Mouse (Mus musculus) cerebellum, adult 9-10 months (tissue): Measurements from ENCODE around the gene Magi1.

Source experiments
- DNase-seq: peaks from one replicate; pipeline ENCODE4 v3.0.0; 2022

Magi1 gene

GRCm38 (mm10) chr6:94200910-94201309, 82.8 kb downstream of the Magi1 start:
- DNase-seq = no peak

GRCm38 (mm10) chr6:94199696-94200095, 84.0 kb downstream of the Magi1 start:
- no peak for DNase-seq

DNA sequence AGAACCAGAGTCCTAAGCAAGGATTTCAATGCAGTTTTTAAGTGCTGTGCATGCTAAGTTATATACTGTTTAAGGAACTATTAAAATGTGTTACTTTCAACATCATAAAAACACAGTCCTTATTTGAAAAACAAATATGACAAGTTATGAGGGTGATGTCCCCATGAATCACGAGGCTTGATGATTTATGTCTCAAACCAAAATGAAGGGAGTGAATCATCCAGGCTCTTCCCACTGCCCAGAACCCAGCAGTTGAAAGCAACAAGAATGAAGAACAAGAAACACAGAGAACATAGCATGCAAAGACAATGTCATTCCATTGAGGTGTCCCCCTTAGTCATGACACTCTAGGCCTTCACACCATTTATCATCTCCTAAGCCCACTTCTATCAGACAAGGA, 85.9 kb downstream of the Magi1 start:
- no peak for DNase-seq

- no peak for DNase-seq
Observed at GRCm38 (mm10) chr6:94195303-94195911, 88.3 kb downstream of the Magi1 start.

DNA sequence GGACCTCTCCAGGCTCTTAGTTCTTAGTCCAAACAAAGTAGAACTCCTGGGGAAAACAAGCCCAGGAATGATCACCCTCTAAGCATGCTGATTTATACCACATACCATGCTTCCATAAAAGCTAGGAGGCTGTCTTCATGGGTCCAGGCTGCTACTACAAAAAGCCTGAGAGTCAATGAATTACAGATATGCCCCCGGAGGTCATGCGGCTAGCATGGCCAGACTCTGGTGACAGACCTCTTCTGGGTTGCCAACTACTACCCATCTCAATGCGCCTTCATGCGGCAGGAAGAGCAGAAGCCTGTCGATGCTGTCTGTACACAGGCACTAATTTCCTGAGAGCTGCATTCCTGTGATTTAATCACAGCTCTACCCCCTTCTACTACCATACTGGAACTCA, 92.9 kb downstream of the Magi1 start:
- DNase-seq = no peak

- DNase-seq = no peak
Observed at GRCm38 (mm10) chr6:94189379-94189778, 94.3 kb downstream of the Magi1 start.

DNA sequence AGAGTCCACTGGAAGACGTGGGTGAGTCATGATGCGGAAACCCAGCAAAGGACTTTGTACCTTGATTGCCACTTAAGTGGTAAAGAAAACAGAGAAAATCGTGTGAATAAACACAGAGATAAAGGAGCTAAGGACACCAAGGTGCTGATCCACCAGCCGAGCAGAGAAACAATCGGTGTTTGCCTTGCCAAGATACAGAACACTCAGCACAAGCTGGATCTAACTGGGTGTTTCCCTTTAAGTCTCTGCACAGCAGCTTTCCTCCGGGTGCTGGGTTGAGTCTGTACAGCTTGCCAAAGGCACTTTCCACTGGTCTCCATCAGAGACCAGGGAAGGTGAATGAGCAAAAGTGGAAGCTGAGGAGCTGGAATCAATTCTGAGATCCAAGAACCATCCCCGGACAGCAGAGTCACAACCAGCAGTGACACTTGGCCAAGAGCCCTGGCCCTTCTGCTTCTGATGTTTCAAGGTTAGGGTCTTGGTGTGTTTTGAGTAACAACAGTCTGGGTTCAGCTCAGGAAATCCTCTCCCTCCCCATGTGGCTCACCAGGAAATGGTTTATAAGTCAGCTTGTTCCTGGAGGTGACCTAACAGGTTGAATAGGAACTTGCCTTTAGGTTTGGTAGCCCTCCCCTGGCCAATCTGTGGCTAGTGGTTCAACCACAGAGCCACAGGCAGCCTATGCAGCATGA, 96.9 kb downstream of the Magi1 start:
- no peak for DNase-seq

DNA sequence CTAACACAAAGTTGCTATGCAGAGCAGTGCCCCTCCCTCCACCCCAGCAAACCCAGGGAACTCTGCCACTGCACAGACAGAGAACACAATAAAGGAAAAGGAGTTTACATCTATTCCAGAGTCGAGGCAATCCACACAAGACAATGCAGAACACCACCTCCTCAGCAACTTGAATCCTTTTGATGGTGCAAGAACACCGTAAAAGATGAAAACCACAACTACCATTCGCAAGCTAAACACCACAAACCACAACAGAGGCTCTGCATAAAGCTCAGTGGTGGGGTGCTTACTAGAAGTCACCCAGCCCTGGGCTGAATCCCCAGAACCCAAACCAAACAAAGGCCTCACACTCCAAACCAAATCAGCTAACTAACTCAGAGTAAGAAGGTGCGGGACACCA, 99.4 kb downstream of the Magi1 start:
- no peak for DNase-seq

- peak; percentile 64 for DNase-seq
Observed at GRCm38 (mm10) chr6:94183354-94183851, 100.3 kb downstream of the Magi1 start.

DNA sequence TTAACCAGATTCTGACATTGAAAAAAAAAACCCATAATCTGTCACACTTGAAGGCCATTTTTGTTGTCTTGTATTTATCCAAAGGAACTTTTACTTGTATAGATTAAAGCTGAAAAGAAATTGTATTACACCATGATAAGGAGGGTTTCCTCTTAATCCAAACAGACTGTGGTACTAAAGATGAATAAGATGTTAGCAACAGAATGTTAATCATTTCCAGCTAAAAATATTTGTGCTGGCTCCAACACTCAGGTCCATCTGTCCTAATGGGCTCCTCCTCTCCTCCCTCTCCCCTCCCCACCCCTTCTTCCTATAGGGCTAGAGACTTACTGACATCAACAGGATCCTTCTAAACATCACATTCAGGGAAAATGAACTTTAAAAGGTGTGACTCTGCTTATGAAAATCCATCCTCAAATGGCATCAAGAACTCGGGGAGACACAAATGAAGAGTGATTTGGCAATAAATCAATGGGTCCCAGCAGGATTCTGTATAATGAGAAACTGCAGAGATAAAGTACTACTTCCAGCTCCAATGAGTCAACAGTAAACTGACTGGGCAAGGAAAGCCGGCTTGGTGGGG, 102.0 kb downstream of the Magi1 start:
- DNase-seq = peak; percentile 42

GRCm38 (mm10) chr6:94180331-94181150, 103.2 kb downstream of the Magi1 start:
- DNase-seq = no peak

DNA sequence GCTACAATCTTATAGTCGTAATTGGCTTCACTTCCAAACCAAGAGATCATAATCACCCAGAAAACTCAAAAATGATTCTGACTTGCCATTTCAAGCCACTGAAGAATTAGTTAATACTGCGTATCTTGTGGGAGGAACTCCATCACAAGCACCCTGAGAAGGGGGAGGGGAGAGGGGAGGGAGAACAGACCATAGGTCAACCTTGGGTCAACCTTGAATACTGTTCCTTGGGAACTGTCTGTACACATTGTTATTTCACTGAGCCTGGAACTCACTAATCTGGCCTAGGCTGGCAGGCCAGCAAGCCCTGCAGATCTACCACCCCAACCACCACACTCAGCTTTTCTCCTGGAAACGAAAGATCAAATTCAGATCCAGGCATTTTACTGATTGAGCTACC, 106.2 kb downstream of the Magi1 start:
- no peak for DNase-seq

- no peak for DNase-seq
Observed at GRCm38 (mm10) chr6:94176705-94177104, 107.0 kb downstream of the Magi1 start.

DNA sequence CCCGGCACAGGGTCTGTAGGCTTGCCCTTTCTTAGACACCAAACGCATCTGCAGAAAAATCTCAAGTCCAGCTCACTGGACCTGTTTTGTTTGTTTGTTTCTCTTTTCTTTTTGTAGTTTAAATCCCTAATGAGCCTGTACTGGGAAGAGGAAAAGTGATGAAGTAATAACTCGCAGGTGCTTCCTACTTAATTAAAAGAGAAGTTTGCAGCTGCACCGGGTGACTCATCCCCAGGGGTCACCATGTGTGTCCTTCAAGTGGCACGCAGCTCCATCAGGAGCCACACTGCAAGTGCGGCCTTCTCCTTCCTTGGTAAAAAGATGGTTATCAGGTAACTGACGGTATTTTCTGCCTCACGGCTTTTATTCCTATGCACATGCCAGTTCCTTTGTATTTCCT, 112.5 kb downstream of the Magi1 start:
- DNase-seq = no peak

GRCm38 (mm10) chr6:94169581-94170194, 114.0 kb downstream of the Magi1 start:
- peak; percentile 34 for DNase-seq

DNA sequence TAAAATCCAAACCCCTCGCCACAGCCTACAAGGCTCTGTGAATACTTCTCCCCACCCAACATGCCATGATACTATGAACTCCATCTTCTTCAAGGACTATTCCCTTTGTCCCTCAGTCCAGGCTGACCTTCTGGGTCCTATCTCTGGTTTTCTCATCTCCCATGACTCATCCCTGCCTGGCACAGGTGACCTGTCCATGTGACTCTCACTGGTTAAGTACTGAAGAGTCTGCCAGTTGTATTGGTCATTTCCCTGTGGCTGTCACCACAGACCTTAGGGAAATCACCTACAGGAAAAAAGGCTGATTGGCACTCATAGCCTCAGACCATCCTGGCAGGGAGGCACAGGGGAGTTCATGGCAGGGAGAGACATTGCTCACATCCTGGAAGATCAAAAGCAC, 117.8 kb downstream of the Magi1 start:
- DNase-seq = no peak

DNA sequence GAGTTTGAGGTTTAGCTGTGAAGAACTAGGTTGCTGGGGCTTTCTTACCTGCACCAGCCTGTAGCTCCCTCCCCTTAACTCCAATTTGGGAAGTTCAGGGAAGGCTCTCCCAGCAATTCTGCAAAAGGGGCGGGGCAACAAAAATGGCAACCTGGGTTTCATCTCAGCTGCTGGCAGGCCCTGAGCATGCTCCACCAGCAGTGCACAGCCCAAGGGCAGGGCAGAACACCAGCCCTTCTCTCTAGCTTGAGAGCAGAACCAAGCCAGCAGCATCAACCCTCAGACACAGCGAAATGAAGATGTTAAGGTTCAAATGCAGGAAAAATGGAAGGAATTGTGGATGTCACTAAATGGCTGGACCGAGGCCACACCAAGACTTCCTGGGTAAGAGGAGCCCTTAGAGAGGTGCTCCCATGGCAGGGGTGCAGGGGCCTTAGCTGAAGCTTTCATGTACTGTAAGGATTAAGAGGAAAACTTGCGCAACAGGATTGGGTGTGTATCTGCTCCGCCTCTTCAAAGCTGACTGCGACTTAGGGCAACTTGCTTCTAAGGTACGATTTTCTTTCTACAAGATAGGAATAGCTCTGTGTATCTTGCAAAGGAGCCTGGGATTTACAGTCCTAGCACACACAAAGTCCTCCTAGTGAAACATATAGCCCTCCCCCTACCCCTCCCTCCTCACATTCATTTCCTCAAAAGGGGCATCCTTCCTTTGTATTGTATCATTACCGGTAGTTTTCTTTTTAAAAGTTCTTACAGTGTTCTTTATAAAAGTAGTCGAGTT, 118.8 kb downstream of the Magi1 start:
- DNase-seq = no peak

GRCm38 (mm10) chr6:94163325-94163995, 120.3 kb downstream of the Magi1 start:
- DNase-seq = no peak

DNA sequence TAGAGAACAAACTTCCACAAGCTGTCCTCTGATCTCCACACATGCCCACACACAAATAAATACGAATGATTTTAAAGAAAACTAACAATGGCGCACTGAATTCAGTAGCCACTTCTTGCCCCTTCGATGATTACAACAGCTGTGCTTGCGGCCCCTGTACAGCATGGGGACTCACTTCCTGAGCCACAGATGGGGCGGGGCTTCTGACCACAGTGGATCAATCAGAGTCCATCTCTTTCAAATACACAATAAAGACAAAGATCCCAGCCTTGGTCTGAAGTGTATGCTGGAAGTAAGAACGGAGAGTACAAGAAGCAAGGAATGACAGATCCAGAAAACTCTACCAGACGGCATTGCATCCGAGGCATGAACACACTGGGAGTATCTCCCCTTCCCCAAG, 120.8 kb downstream of the Magi1 start:
- no peak for DNase-seq

GRCm38 (mm10) chr6:94159256-94159655, 124.5 kb downstream of the Magi1 start:
- DNase-seq = no peak

DNA sequence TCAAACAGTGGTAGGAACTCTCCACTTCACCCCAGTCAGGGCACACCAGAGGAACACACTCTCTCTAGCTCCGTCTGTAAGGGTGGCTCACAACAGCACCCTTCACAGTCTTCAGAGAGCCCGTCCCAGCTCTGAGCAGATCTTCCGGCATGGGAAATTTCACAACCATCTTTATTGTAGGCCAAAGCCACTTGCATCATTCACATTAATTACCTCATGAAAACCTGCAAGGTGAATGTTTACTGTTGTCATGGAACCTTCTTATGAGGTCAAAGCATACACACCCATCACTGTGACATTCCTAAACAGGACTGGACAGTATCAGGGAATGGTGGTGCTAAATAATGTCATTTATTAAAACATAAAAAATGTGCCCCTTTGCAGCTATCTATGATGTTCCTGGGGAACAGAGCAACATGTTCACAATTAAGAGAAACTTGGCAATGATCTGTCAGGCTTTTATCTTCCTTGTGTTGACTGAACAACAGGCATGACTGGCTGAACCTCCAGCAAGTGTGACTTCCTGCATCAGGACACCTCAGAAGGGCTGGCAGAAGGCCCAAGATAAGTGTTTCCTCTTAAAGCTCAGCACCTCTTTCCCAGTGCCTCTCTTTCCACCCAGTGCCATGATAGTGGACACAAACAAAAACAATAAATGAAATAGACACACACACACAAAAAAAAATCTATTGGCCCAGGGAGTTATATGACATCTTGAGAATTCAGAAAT, 125.4 kb downstream of the Magi1 start:
- no peak for DNase-seq
